Mouse (Mus musculus) embryonic facial prominence, embryonic 15.5 days (tissue): ENCODE results near the gene 1700092M07Rik. TPM values are rescaled to one million over a fixed set of nuclear protein-coding genes. Genes with fewer than 3 reads are reported as not detected.
A peak's percentile ranks its signal among the peaks of the same experiment; 100 is the strongest.

Experiments used
- ATAC-seq: fragments of 200-750 bp; cut with Nextera tagmentation; 2 replicates; pipeline ENCODE4 v1.8.0; 2017; ENCODE audit warnings: low read depth, moderate TSS enrichment; ENCODE audit not compliant: insufficient number of reproducible peaks, low FRiP score, low TSS enrichment
- H3K27ac ChIP-seq: fragments of 300-500 bp; sonication (generic); replicated peaks from 2 replicates; pipeline ENCODE4 v1.5.1; 2015; ENCODE audit warnings: mild to moderate bottlenecking, inconsistent platforms
- H3K27me3 ChIP-seq: fragments of 300-500 bp; sonication (generic); 2 replicates; pipeline ENCODE4 v1.6.1; 2015; ENCODE audit warnings: inconsistent platforms
- H3K36me3 ChIP-seq: fragments of 300-500 bp; sonication (generic); 2 replicates; pipeline ENCODE4 v1.6.1; 2015; ENCODE audit warnings: mild to moderate bottlenecking, inconsistent platforms
- H3K4me1 ChIP-seq: fragments of 300-500 bp; sonication (generic); 2 replicates; pipeline ENCODE4 v1.6.1; 2015; ENCODE audit warnings: inconsistent platforms
- H3K4me2 ChIP-seq: fragments of 300-500 bp; sonication (generic); replicated peaks from 2 replicates; pipeline ENCODE4 v1.6.1; 2015; ENCODE audit warnings: mild to moderate bottlenecking, inconsistent platforms
- H3K4me3 ChIP-seq: fragments of 300-500 bp; sonication (generic); replicated peaks from 2 replicates; pipeline ENCODE4 v1.5.1; 2015; ENCODE audit warnings: mild to moderate bottlenecking, inconsistent platforms
- H3K9ac ChIP-seq: fragments of 300-500 bp; sonication (generic); 2 replicates; pipeline ENCODE4 v1.6.1; 2015; ENCODE audit warnings: inconsistent platforms
- H3K9me3 ChIP-seq: fragments of 300-500 bp; sonication (generic); replicated peaks from 2 replicates; pipeline ENCODE4 v1.6.1; 2016; ENCODE audit warnings: inconsistent platforms
- WGBS: fragments of 180-500 bp; shearing (Covaris S2); methylation state at CpG from one replicate; pipeline ENCODE4 v1.1.7; 2015; 5-methylcytosine and 5-hydroxymethylcytosine counted together
- polyA plus RNA-seq: library from polyadenylated mRNA; unstranded; fragments of >200 nt; fragmentation: Nextera tagmentation; extraction: Ambion mirVana; gene quantifications from 2 replicates; pipeline ENCODE4 v1.2.1, GENCODE M21; 2015

Gene 1700092M07Rik
- polyA plus RNA-seq, 1 experiment from 2014 or later: 1.2 TPM

DNA sequence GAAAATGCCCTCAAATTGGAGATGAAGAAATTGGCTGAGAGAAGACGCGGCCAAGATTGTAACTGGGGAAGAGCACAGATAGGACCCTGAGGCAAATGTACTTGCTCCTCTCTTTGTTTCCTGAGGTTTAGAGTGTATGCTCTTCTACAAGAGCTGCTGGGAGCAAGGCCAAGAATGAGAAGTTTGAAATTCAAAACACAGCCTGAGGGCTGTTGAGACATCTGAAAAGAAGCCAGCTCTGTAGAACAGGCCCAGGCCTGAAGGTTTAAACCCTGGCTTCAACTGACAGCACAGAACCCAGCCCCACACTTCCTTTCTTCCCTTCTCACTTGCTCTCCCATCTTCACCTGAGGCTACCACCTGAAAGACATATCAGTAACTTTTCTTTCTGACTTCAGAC lies 30.5 kb upstream of the 1700092M07Rik start:
- H3K4me1 ChIP-seq: peaks cover 42% of the 10 kb centered on the region
- peak overlapping the region; percentile 75 for H3K27ac ChIP-seq
- no peak overlapping the region; the same call in 1 of the 2 replicates for H3K4me2 ChIP-seq
- 52% methylated on average over 2 of the region's 2 CpGs for WGBS
- H3K36me3 ChIP-seq: peaks cover 49% of the 10 kb centered on the region
- H3K4me3 ChIP-seq: no peak overlapping the region
- no peak for ATAC-seq
- no peaks in the 10 kb centered on the region for H3K27me3 ChIP-seq
- H3K9me3 ChIP-seq: no peaks in the 10 kb centered on the region
- no peak overlapping the region for H3K9ac ChIP-seq

DNA sequence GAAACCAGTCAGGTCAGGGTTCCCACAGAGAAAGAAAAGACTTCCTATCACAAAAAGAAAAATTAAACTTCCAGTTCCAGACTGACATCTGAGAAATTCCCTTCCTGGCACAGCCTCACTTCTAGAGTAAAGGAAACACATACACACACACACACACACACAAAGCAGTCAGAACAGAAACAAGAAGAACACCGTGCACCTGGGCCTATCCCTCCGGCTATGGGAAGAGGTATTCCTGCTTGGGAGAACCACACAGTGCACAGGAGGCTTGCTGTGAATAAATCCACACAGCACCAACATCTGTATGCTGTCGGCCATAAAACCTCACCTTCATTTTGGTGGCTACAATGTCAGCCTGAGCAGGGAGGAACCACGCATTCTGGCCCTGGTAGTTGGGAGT lies 29.0 kb upstream of the 1700092M07Rik start:
- peaks cover 42% of the 10 kb centered on the region for H3K4me1 ChIP-seq
- H3K4me2 ChIP-seq: peak overlapping the region; percentile 69
- 0 out of 2 replicates have a peak overlapping the region, but pooled peaks have one; percentile 84 for H3K9ac ChIP-seq
- 43% methylated on average over 4 of the region's 4 CpGs for WGBS
- no peaks in the 10 kb centered on the region for H3K9me3 ChIP-seq
- no peak for ATAC-seq
- H3K4me3 ChIP-seq: peak overlapping the region; percentile 74
- no peaks in the 10 kb centered on the region for H3K27me3 ChIP-seq
- peaks cover 45% of the 10 kb centered on the region for H3K36me3 ChIP-seq
- peak overlapping the region; percentile 93 for H3K27ac ChIP-seq

DNA sequence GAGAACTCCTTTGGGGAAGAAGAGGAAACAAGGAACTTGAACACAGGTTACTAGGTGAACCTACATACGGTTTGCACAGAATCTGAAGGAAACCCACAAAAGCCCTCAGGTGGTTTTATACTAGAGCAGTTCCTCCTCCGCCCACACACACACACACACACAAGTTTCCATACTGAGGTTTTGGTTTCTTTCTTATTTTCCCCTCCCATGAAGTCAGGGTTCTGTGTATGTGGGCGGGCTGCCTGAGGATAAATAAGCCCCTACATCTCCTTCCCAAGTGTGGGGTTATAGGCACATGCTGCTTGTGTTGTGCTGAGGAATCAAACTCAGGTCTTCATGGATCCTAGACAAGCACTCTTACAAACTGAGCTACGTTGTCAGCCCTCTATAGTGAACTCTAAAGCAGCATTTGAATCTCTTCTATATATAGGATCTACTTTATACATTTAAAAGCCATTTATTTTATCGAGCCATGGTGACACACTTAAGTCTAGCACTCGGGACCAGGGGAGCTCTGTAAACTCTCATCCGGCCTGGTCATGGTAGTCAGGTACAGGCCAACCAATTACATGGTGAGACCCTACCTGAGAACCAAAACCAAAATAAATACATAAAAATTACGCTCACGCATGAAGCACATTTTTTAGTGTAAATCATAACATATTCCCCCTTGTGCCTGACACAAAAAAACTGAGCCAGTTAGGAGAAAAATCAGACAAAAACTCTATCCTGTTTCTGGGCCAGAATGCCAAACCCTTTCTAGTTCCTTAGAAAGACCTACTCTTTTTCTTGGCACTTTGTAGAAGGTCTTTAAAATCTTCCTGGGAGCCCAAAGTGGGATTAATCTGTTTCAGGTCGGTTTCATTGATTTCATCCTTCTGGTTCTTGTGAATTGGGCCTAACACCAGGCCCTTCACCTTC lies 28.3 kb upstream of the 1700092M07Rik start:
- no peak for ATAC-seq
- H3K9me3 ChIP-seq: no peaks in the 10 kb centered on the region
- H3K36me3 ChIP-seq: peaks cover 40% of the 10 kb centered on the region
- no peaks in the 10 kb centered on the region for H3K27me3 ChIP-seq
- peaks cover 42% of the 10 kb centered on the region for H3K4me1 ChIP-seq
- peak overlapping the region; percentile 74 for H3K4me3 ChIP-seq
- H3K9ac ChIP-seq: peak overlapping the region; percentile 84
- 35% methylated on average over 10 of the region's 10 CpGs for WGBS
- peak overlapping the region; percentile 69 for H3K4me2 ChIP-seq
- H3K27ac ChIP-seq: peak overlapping the region; percentile 93

DNA sequence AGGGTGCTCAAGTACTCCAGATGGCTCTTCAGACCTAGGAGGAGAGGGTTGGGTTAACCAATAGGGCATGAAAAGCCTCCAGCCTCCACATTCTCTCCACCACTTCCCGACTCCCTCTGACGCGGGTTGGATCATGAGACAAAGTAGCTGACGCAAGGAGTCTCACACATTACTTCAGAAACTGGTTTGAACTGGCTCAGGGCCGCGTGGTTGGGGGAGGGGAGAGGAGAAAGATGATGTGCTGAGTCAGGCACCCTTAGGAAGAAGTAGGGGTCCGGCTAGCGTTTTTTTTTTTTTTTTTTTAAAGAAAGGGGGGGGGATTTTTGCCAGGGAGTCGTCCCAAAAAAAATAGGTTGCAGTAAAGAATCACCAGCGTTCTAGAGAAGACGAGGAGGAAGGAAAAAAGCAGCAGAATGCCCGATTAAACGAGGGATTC lies 27.6 kb upstream of the 1700092M07Rik start:
- 0 out of 2 replicates have a peak, but pooled peaks have one; percentile 8 for ATAC-seq
- WGBS: under 1% methylated on average over 13 of the region's 13 CpGs
- peak overlapping the region; percentile 93 for H3K27ac ChIP-seq

DNA sequence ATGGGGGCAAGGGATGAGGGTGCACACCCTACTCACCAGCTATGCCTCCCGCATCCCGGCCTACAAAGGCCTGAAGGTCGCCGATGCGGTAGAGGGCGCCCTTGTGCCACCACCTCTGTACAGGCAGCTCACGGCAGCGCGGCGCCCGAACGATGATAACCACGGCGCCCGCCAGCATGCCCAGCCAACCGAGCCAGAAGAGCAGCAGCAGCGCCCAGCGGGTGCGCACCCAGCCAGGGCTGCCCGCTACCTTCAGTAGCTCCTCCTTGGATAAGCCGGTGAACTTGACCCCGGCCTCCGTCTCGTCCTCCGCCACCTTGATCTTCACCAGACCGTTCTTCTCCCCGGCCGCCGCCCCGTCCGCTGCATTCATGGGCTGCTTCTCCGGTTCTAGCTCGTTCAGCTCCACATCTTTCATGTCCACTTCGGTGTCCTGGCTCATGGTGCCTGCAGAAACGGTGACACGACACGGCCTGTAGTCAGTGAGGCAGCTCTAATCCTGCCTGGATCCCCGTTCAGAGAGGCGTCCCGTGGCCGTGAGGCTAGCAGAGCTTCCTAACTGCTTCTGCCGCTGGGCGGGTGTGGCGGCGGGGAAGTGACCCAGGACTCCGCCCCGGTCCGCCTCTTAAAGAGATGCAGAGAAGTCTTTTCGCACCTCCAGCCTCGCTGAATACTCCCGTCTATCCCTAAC lies 27.1 kb upstream of the 1700092M07Rik start:
- Histone ChIP-seq H3K9ac (peak overlapping the region; percentile 84), H3K4me2 (peak overlapping the region; percentile 69), H3K9me3 (no peaks in the 10 kb centered on the region), H3K36me3 (peaks cover 28% of the 10 kb centered on the region), H3K27me3 (no peaks in the 10 kb centered on the region), H3K4me3 (peak overlapping the region; percentile 74), H3K4me1 (peaks cover 42% of the 10 kb centered on the region), H3K27ac (peak overlapping the region; percentile 93)
- WGBS: under 1% methylated on average over 51 of the region's 51 CpGs
- ATAC-seq: peak; percentile 89

More for the DNA sequence above, 27.6 kb upstream of the 1700092M07Rik start:
- Histone ChIP-seq H3K9me3 (no peaks in the 10 kb centered on the region), H3K4me3 (peak overlapping the region; percentile 74), H3K9ac (peak overlapping the region; percentile 84), H3K36me3 (peaks cover 34% of the 10 kb centered on the region), H3K4me2 (peak overlapping the region; percentile 69), H3K4me1 (peaks cover 42% of the 10 kb centered on the region), H3K27me3 (no peaks in the 10 kb centered on the region)

DNA sequence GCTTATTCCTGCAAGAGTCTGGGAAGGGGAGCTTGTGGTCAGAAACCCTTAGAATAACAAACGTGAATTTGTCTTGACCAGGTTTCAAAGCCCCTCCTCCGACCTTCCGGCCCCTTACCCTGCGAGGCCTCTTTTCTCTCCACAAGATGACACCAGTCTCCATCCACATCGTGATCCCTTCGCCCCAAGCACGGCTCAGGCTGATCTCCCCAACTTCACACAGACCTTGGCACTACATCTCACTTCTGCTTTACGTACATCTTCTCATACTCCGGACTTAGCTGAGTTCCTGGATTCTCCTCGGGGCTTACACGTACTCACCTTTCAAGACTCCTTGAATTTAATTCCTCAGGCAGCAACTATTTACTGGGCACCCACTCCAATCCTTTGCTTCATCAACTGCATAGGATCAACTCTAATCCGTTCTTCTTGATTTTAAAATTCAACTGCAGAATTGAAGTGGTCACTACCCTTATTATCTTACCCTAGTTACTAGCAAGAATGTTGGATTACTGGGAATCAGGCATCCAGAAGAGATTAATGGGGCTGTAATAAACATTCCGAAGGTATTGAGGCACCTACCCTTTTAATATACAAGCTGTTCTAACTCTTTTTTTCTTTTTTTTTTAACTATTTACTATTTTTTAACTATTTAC lies 26.4 kb upstream of the 1700092M07Rik start:
- peak overlapping the region; percentile 74 for H3K4me3 ChIP-seq
- peak overlapping the region; percentile 84 for H3K9ac ChIP-seq
- H3K4me1 ChIP-seq: peaks cover 37% of the 10 kb centered on the region
- H3K9me3 ChIP-seq: no peaks in the 10 kb centered on the region
- WGBS: 6% methylated on average over 13 of the region's 13 CpGs
- H3K27me3 ChIP-seq: no peaks in the 10 kb centered on the region
- peaks cover 22% of the 10 kb centered on the region; the same call in 1 of the 2 replicates for H3K36me3 ChIP-seq
- peak overlapping the region; percentile 93 for H3K27ac ChIP-seq
- peak overlapping the region; percentile 69 for H3K4me2 ChIP-seq
- peak; percentile 2; the same call in 1 of the 2 replicates for ATAC-seq

DNA sequence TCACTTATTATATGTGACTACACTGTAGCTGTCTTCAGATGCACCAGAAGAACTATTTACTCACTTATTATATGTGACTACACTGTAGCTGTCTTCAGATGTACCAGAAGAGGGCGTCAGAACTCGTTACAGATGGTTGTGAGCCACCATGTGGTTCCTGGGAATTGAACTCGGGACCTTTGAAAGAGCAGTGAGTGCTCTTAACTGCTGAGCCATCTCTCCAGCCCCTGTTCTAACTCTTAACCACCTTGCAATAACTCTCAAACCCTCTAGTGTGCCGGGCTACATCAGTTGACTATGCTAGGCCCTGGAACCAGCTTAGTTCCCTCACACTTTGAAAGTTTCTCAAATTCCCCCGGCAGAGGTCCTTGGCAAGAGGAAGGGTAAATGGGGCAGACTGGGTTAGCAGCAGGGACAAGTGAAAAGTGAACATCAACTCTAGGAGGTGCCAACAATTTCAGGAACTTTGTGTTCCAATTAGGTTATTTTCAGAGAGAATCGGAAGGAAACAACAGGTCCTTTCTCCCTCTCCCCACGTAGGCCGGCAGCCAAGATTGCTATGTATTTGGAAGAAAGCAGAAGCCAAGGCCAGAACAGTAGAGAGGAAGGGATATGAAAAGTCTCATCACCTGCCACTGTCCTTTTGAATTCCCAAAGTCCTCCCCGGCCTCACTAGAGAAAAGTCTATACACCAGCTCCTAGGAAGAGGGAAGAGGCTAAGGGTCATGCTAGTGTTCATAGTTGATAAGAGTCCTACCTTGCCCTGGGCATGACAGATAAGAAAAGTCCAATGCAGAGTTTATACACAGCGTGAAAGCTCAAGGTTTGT lies 25.7 kb upstream of the 1700092M07Rik start:
- Histone ChIP-seq H3K4me3 (no peak overlapping the region), H3K9ac (no peak overlapping the region), H3K27me3 (no peaks in the 10 kb centered on the region), H3K9me3 (no peaks in the 10 kb centered on the region), H3K4me2 (no peak overlapping the region), H3K4me1 (peaks cover 32% of the 10 kb centered on the region), H3K36me3 (peaks cover 14% of the 10 kb centered on the region; the same call in 1 of the 2 replicates), H3K27ac (no peak overlapping the region)
- no peak for ATAC-seq
- WGBS: 68% methylated on average over 10 of the region's 10 CpGs

DNA sequence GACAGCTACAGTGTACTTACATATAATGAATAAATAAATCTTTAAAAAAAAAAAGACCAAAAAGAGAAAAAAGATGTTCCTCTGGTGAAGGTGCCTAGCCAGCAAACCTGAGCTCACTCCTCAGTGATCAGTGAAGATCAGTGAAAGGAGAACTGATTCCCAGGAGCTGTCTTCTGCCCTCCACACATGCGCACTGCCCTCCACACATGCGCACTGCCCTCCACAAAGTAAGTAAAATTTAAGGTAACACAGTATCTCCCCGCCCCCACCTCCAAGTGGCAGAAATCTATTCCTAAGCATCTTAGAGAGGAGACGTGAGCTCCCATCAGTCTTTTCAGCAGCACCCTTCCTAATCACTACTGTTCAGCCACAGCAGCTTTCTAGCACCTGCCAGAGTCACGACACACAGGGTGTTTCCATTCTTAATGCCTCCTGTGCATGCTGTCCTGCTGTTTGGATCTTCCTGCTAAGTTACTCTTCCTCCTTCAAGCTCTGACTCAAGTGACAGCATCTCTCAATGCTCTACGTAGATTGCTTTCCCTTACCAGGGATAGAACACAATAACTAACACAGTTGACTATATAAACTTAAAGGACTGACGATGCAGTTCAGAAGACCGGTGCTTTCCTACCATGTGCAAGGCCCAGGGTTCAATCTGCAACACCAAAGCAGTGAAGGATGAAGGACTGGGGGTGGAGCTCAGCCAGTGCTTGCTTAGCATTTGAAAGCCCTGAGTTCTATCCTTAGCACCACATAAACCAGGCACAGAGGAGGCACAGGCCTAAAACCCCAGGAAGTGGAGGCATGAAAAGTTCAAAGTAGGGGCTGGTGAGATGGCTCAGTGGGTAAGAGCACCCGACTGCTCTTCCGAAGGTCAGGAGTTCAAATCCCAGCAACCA lies 24.4 kb upstream of the 1700092M07Rik start:
- H3K27ac ChIP-seq: no peak overlapping the region
- H3K27me3 ChIP-seq: no peaks in the 10 kb centered on the region
- peaks cover 22% of the 10 kb centered on the region for H3K4me1 ChIP-seq
- H3K9me3 ChIP-seq: no peaks in the 10 kb centered on the region
- H3K36me3 ChIP-seq: 0 out of 2 replicates have a peak, but pooled peaks cover 5% of the 10 kb centered on the region
- H3K9ac ChIP-seq: no peak overlapping the region
- 80% methylated on average over 10 of the region's 10 CpGs for WGBS
- no peak overlapping the region for H3K4me3 ChIP-seq
- no peak overlapping the region for H3K4me2 ChIP-seq
- no peak for ATAC-seq

DNA sequence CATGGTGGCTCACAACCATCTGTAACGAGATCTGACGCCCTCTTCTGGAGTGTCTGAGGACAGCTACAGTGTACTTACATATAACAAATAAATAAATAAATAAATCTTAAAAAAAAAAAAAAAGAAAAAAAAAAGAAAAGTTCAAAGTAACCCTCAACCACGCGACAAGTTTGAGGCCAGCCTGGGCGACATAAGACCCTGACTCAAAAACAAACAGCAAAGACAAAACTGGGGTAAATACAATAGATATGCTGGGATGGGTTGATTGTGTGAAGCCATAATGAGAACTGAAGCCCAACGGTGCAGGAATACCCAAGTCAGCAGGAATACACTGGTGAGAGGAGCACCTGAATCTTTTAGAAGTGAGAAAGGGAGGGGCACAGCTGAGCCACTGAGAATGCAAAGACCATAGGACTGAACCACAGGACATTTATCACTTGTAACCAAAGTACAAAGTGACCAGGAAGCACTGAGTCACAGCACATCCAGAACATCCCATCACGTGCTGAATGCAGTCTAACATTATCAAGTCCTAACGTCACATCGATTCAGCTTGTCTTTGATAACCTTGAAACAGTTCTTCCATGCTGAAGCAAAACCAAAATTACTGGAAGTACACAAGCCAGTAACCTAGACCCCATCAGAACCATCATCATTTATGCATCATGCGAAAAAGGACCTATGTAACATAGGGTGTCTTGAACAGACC lies 23.6 kb upstream of the 1700092M07Rik start:
- Histone ChIP-seq H3K9ac (no peak overlapping the region), H3K27me3 (no peaks in the 10 kb centered on the region), H3K4me1 (peaks cover 22% of the 10 kb centered on the region), H3K9me3 (no peaks in the 10 kb centered on the region), H3K27ac (no peak overlapping the region), H3K36me3 (no peaks in the 10 kb centered on the region), H3K4me3 (no peak overlapping the region), H3K4me2 (no peak overlapping the region)
- no peak for ATAC-seq
- WGBS: 79% methylated on average over 8 of the region's 10 CpGs
